Mouse (Mus musculus) heart, embryonic 10.5 days (tissue): ENCODE results near the gene Lbh. TPM values are rescaled to one million over a fixed set of nuclear protein-coding genes. Genes with fewer than 3 reads are reported as not detected.

Source experiments
- DNase-seq: peaks from one replicate; pipeline ENCODE4 v3.0.0-alpha.2; 2017; ENCODE audit warnings: low spot score
- H3K27ac ChIP-seq: fragments of 300-500 bp; sonication (generic); 2 replicates; pipeline ENCODE4 v1.5.1; 2016; ENCODE audit warnings: mild to moderate bottlenecking
- H3K27me3 ChIP-seq: fragments of 300-500 bp; sonication (generic); 2 replicates; pipeline ENCODE4 v1.6.1; 2016; ENCODE audit warnings: mild to moderate bottlenecking; ENCODE audit not compliant: poor library complexity, insufficient read depth, severe bottlenecking
- H3K36me3 ChIP-seq: fragments of 300-500 bp; sonication (generic); 2 replicates; pipeline ENCODE4 v1.6.1; 2016; ENCODE audit warnings: mild to moderate bottlenecking, moderate library complexity
- H3K4me1 ChIP-seq: fragments of 300-500 bp; sonication (generic); 2 replicates; pipeline ENCODE4 v1.6.1; 2016; ENCODE audit warnings: mild to moderate bottlenecking
- H3K4me3 ChIP-seq: fragments of 300-500 bp; sonication (generic); 2 replicates; pipeline ENCODE4 v1.5.1; 2016; ENCODE audit warnings: mild to moderate bottlenecking, moderate library complexity
- H3K9me3 ChIP-seq: fragments of 300-500 bp; sonication (generic); 2 replicates; pipeline ENCODE4 v1.6.1; 2016; ENCODE audit warnings: mild to moderate bottlenecking, moderate library complexity
- WGBS: fragments of 180-500 bp; shearing (Covaris S2); methylation state at CpG from one replicate; pipeline ENCODE4 v1.1.7; 2016; 5-methylcytosine and 5-hydroxymethylcytosine counted together
- polyA plus RNA-seq: library from polyadenylated mRNA; unstranded; fragments of >200 nt; fragmentation: Nextera tagmentation; extraction: Ambion mirVana; gene quantifications from 2 replicates; pipeline ENCODE4 v1.2.1, GENCODE M21; 2016

Lbh gene
- 10.8 and 15.4 TPM in 2 replicates for polyA plus RNA-seq

GRCm38 (mm10) chr17:72918053-72918452 lies at the start of gene Lbh:
Lbh (plus strand) TSS chr17:72918305.
- Histone ChIP-seq H3K36me3 (peaks cover 21% of the 10 kb centered on the region), H3K4me1 (peaks cover 53% of the 10 kb centered on the region), H3K9me3 (no peaks in the 10 kb centered on the region), H3K4me3 (peak within 1 kb of the TSS; percentile 89), H3K27me3 (no peaks in the 10 kb centered on the region), H3K27ac (peak within 1 kb of the TSS; percentile 97)
- under 1% methylated on average over 35 of the region's 35 CpGs for WGBS
- DNase-seq = peak; percentile 95

- no peaks in the 10 kb centered on the region for H3K9me3 ChIP-seq
- DNase-seq = peak; percentile 59
- H3K36me3 ChIP-seq = no peaks in the 10 kb centered on the region
- 78% methylated on average over 9 of the region's 9 CpGs for WGBS
- no peaks in the 10 kb centered on the region for H3K27me3 ChIP-seq
- no peak overlapping the region for H3K27ac ChIP-seq
- no peak overlapping the region for H3K4me3 ChIP-seq
- H3K4me1 ChIP-seq = peaks cover 13% of the 10 kb centered on the region
Measured at GRCm38 (mm10) chr17:72878979-72879378, 39.1 kb upstream of the Lbh start.

GRCm38 (mm10) chr17:72880156-72880555 lies 37.9 kb upstream of the Lbh start:
- 68% methylated on average over 3 of the region's 3 CpGs for WGBS
- Histone ChIP-seq H3K36me3 (no peaks in the 10 kb centered on the region), H3K27ac (no peak overlapping the region), H3K4me1 (peaks cover 13% of the 10 kb centered on the region), H3K27me3 (no peaks in the 10 kb centered on the region), H3K9me3 (no peaks in the 10 kb centered on the region), H3K4me3 (no peak overlapping the region)
- peak; percentile 70 for DNase-seq

DNA sequence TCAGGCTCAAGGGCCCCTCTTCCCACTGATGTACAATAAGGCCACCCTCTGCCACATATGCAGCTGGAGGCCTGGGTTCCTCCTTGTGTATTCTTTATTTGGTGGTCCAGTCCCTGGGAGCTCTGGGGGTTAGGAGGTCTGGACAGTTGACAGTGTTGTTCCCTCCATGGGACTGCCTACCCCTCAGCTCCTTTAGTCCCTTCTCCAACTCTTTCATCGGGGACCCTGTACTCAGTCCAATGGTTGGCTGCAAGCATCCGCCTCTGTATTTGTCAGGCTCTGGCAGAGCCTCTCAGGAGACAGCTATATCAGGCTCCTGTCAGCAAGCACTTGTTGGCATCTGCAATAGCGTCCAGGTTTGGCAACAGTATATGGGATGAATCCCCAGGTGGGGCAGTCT lies 37.1 kb upstream of the Lbh start:
- no peaks in the 10 kb centered on the region for H3K9me3 ChIP-seq
- H3K27me3 ChIP-seq = no peaks in the 10 kb centered on the region
- no peaks in the 10 kb centered on the region for H3K36me3 ChIP-seq
- peaks cover 13% of the 10 kb centered on the region for H3K4me1 ChIP-seq
- 33% methylated on average over 3 of the region's 3 CpGs for WGBS
- H3K4me3 ChIP-seq = no peak overlapping the region
- DNase-seq = peak; percentile 39
- H3K27ac ChIP-seq = no peak overlapping the region

DNA sequence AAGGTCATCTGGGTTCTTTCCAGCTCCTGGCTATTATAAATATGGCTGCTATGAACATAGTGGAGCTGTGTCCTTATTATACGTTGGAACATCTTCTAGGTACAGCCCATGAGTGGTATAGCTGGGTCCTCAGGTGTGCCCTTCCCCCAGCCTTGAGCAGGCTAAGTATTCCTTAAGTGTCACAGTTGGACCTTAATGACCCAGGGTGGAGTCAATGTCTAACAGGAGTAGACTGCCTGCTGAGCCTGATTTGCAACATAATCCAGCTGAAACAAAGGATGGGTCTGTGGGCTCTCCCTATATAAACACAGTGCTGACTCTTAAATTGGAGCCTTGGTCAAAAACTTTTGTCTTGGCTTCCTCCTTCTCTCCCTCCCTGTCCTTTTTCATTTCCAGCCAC lies 36.3 kb upstream of the Lbh start:
- Histone ChIP-seq H3K9me3 (no peaks in the 10 kb centered on the region), H3K36me3 (no peaks in the 10 kb centered on the region), H3K4me1 (peaks cover 13% of the 10 kb centered on the region), H3K4me3 (no peak overlapping the region), H3K27me3 (no peaks in the 10 kb centered on the region), H3K27ac (no peak overlapping the region)
- peak; percentile 35 for DNase-seq
- 68% methylated on average over 1 of the region's 1 CpGs for WGBS

DNA sequence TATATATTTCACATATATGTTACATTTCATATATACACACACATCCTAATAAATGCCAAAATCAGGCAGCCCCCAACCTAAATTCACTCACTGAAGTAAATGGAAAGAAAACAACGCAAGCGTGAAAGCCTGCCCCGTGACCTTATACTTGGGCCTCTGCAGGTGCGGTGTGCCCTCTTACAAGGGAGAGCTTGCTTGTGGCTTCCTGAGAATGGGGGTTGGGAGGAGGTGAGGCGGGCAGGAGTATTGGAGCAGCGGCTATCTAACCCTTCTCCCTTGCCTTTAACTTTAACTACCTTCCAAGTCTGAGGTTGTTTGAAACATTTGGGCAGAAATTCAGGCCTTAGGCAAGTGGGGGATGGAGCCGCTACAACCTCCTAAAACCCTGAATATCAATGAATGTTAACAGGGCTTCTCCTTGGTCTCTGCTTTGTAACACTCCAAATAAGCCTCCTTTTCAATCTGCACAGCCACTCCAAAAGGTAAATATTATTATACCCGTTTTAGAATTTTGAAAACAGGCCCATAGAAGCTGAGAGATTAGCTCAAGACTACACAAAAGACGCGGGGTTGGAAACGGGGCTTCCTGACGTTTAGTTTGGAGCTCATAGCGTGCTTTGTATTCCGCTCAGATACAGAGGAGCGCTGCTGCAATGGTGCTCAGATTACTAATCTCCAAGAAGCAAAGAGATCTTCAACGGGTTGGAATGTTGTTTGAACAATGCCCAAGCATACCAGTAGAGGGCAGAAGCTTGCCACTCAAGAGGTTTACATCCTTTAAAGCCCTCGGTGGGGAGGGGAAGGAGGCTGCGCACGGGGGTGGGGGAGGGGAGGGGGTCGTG lies 28.3 kb upstream of the Lbh start:
- H3K4me1 ChIP-seq = peaks cover 14% of the 10 kb centered on the region
- H3K27me3 ChIP-seq = no peaks in the 10 kb centered on the region
- H3K9me3 ChIP-seq = no peaks in the 10 kb centered on the region
- H3K27ac ChIP-seq = peak overlapping the region; percentile 64; the same call in 1 of the 2 replicates
- peak; percentile 78 for DNase-seq
- 19% methylated on average over 20 of the region's 20 CpGs for WGBS
- no peaks in the 10 kb centered on the region for H3K36me3 ChIP-seq
- no peak overlapping the region for H3K4me3 ChIP-seq

GRCm38 (mm10) chr17:72890398-72890898 lies 27.7 kb upstream of the Lbh start:
- WGBS = 50% methylated on average over 8 of the region's 8 CpGs
- Histone ChIP-seq H3K4me1 (peaks cover 14% of the 10 kb centered on the region), H3K36me3 (no peaks in the 10 kb centered on the region), H3K9me3 (no peaks in the 10 kb centered on the region), H3K4me3 (no peak overlapping the region), H3K27me3 (no peaks in the 10 kb centered on the region), H3K27ac (0 out of 2 replicates have a peak overlapping the region, but pooled peaks have one; percentile 64)
- no peak for DNase-seq

DNA sequence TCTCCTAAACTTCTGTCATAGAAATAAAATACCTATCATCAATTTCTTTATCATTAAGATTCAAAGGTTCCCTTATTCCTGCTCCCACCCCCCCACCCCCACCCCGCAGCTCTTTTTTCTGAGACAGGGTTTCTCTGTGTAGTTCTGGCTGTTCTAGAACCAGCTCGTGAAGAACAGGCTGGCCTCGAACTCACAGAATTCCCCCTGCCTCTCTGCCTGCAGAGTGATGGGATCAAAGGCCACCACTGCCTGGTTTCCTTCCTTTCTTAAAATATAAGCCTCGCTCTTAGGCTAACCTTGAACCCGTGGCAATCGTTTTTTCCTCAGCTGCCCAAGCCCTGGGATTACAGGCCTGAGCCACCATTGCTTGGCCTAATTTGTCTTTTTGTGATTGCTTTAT lies 26.5 kb upstream of the Lbh start:
- no peaks in the 10 kb centered on the region for H3K27me3 ChIP-seq
- no peaks in the 10 kb centered on the region for H3K9me3 ChIP-seq
- H3K36me3 ChIP-seq = no peaks in the 10 kb centered on the region
- no peak overlapping the region for H3K4me3 ChIP-seq
- DNase-seq = peak; percentile 73
- H3K4me1 ChIP-seq = peaks cover 14% of the 10 kb centered on the region
- no peak overlapping the region for H3K27ac ChIP-seq
- WGBS = 90% methylated on average over 6 of the region's 6 CpGs

GRCm38 (mm10) chr17:72895506-72895905 lies 22.6 kb upstream of the Lbh start:
- 93% methylated on average over 3 of the region's 3 CpGs for WGBS
- H3K27me3 ChIP-seq = no peaks in the 10 kb centered on the region
- H3K4me1 ChIP-seq = peaks cover 15% of the 10 kb centered on the region
- H3K9me3 ChIP-seq = no peaks in the 10 kb centered on the region
- H3K4me3 ChIP-seq = no peak overlapping the region
- DNase-seq = peak; percentile 58
- H3K36me3 ChIP-seq = no peaks in the 10 kb centered on the region
- H3K27ac ChIP-seq = no peak overlapping the region

GRCm38 (mm10) chr17:72897076-72897475 lies 21.0 kb upstream of the Lbh start:
- peaks cover 14% of the 10 kb centered on the region for H3K4me1 ChIP-seq
- DNase-seq = peak; percentile 58
- no peaks in the 10 kb centered on the region for H3K36me3 ChIP-seq
- H3K27me3 ChIP-seq = no peaks in the 10 kb centered on the region
- H3K27ac ChIP-seq = no peak overlapping the region
- WGBS = 79% methylated on average over 7 of the region's 7 CpGs
- H3K4me3 ChIP-seq = no peak overlapping the region
- no peaks in the 10 kb centered on the region for H3K9me3 ChIP-seq

DNA sequence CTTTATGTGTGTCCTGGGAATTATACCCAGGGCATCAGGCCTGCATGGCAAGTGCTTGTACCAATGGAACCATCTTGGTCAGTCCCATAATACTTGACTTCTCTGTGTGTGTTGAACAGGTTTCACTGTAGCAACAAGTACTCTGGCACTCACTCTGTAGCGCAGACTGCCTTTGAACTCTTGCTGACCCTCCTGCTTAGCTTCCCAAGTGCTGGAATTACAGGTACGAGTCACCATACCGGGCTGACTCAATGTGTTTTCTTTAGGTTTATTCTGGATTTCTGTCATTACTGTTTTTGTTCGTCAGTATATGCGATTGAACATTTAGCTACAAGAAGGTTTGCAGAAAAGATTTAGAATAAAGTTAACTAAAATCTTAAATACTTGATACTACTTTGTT lies 20.1 kb upstream of the Lbh start:
- no peaks in the 10 kb centered on the region for H3K9me3 ChIP-seq
- DNase-seq = peak; percentile 28
- H3K36me3 ChIP-seq = no peaks in the 10 kb centered on the region
- no peak overlapping the region for H3K4me3 ChIP-seq
- H3K4me1 ChIP-seq = peaks cover 14% of the 10 kb centered on the region
- no peak overlapping the region for H3K27ac ChIP-seq
- 68% methylated on average over 5 of the region's 5 CpGs for WGBS
- H3K27me3 ChIP-seq = no peaks in the 10 kb centered on the region

- Histone ChIP-seq H3K27ac (peak overlapping the region; percentile 67), H3K4me1 (peaks cover 16% of the 10 kb centered on the region), H3K27me3 (no peaks in the 10 kb centered on the region), H3K36me3 (no peaks in the 10 kb centered on the region), H3K9me3 (no peaks in the 10 kb centered on the region), H3K4me3 (no peak overlapping the region)
- peak; percentile 70 for DNase-seq
- 57% methylated on average over 3 of the region's 3 CpGs for whole genome bisulfite sequencing
Measured at GRCm38 (mm10) chr17:72898775-72899174, 19.3 kb upstream of the Lbh start.

DNA sequence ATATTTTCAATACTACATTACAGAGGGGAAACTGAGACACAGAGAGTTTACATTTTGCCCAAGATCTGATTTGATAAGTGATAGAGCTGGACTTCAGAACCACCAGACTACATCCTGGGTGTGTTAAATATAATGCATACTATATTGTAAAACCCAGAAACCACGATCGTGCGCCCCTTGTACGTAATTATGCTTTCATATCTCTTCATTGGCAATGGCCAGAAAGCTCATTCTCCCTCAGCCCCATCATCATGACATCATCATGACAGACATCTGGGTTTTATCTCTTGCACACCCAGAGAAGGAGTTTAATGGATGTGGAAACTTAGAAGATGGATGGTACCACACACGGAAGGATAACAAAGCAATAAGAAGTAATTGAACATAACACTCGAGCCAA lies 17.1 kb upstream of the Lbh start:
- Histone ChIP-seq H3K4me1 (peaks cover 34% of the 10 kb centered on the region), H3K27ac (no peak overlapping the region), H3K9me3 (no peaks in the 10 kb centered on the region), H3K4me3 (no peak overlapping the region), H3K27me3 (no peaks in the 10 kb centered on the region), H3K36me3 (no peaks in the 10 kb centered on the region)
- peak; percentile 62 for DNase-seq
- WGBS = 82% methylated on average over 6 of the region's 6 CpGs
